Mouse (Mus musculus) heart, embryonic 12.5 days (tissue): ENCODE results near the gene Kcnj5. TPM values are rescaled to one million over a fixed set of nuclear protein-coding genes. Genes with fewer than 3 reads are reported as not detected.

ENCODE experiments used
- ATAC-seq: fragments of 200-750 bp; cut with Nextera tagmentation; 2 replicates; pipeline ENCODE4 v1.8.0; 2017; ENCODE audit warnings: moderate TSS enrichment, moderate library complexity; ENCODE audit not compliant: insufficient number of reproducible peaks, low FRiP score
- H3K27ac ChIP-seq: fragments of 300-500 bp; sonication (generic); 2 replicates; pipeline ENCODE4 v1.5.1; 2016; ENCODE audit warnings: mild to moderate bottlenecking, moderate library complexity; ENCODE audit not compliant: poor library complexity, severe bottlenecking
- H3K27me3 ChIP-seq: fragments of 300-500 bp; sonication (generic); replicated peaks from 2 replicates; pipeline ENCODE4 v1.6.1; 2016; ENCODE audit warnings: mild to moderate bottlenecking, moderate library complexity
- H3K36me3 ChIP-seq: fragments of 300-500 bp; sonication (generic); 2 replicates; pipeline ENCODE4 v1.6.1; 2016; ENCODE audit warnings: mild to moderate bottlenecking, moderate library complexity
- H3K4me1 ChIP-seq: fragments of 300-500 bp; sonication (generic); replicated peaks from 2 replicates; pipeline ENCODE4 v1.6.1; 2016; ENCODE audit warnings: mild to moderate bottlenecking
- H3K4me2 ChIP-seq: fragments of 300-500 bp; sonication (generic); 2 replicates; pipeline ENCODE4 v1.6.1; 2016; ENCODE audit warnings: mild to moderate bottlenecking, moderate library complexity
- H3K4me3 ChIP-seq: fragments of 300-500 bp; sonication (generic); 2 replicates; pipeline ENCODE4 v1.5.1; 2016; ENCODE audit warnings: mild to moderate bottlenecking
- H3K9ac ChIP-seq: fragments of 300-500 bp; sonication (generic); 2 replicates; pipeline ENCODE4 v1.6.1; 2016; ENCODE audit warnings: mild to moderate bottlenecking, moderate library complexity
- H3K9me3 ChIP-seq: fragments of 300-500 bp; sonication (generic); replicated peaks from 2 replicates; pipeline ENCODE4 v1.6.1; 2016; ENCODE audit warnings: mild to moderate bottlenecking, moderate library complexity
- WGBS: fragments of 180-500 bp; shearing (Covaris S2); methylation state at CpG from one replicate; pipeline ENCODE4 v1.1.7; 2016; 5-methylcytosine and 5-hydroxymethylcytosine counted together
- polyA plus RNA-seq: library from polyadenylated mRNA; unstranded; fragments of >200 nt; fragmentation: Nextera tagmentation; extraction: Ambion mirVana; gene quantifications from 2 replicates; pipeline ENCODE4 v1.2.1, GENCODE M21; 2016

Gene Kcnj5
- 24.8 and 29.4 TPM in 2 replicates for polyA plus RNA-seq

DNA sequence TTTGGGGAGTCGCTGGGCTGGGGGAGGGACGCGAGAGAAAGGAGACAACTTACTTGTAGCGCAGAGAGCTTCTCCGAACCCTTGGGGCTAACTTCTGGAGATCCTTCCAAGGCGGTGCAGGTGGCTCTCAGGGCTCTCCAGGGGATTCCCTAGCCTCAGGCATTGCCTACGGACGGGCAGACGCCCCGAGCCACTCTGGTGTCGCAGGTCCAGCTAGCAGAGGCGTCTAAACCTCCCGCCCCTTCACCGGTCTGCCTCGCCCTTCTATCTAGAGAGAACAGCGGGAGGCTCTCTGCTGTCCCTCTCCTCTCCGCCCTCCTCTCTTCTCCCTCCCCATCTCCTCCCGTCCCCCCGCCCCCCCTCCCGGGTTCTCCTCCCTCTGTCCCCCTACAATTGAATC is at the start of gene Kcnj5:
Gene Kcnj5 (minus strand): TSS at position 300 of the 400 bp plus-strand sequence.
- H3K27me3 ChIP-seq = peaks cover 24% of the 10 kb centered on the region
- peak within 1 kb of the TSS; percentile 65 for H3K4me3 ChIP-seq

GRCm38 (mm10) chr9:32392716-32393115 is 48.6 kb upstream of the Kcnj5 start:
- Histone ChIP-seq H3K4me2 (no peak overlapping the region), H3K27ac (no peak overlapping the region), H3K4me1 (peaks cover 9% of the 10 kb centered on the region), H3K9me3 (no peaks in the 10 kb centered on the region), H3K4me3 (no peak overlapping the region), H3K36me3 (no peaks in the 10 kb centered on the region), H3K9ac (no peak overlapping the region), H3K27me3 (no peaks in the 10 kb centered on the region)
- 74% methylated on average over 6 of the region's 6 CpGs for WGBS
- no peak for ATAC-seq

More for the DNA sequence above, at the start of gene Kcnj5:
- peaks cover 35% of the 10 kb centered on the region for H3K4me1 ChIP-seq
- H3K9ac ChIP-seq = peak within 1 kb of the TSS; percentile 85
- peak within 1 kb of the TSS; percentile 93 for H3K27ac ChIP-seq
- peak; percentile 80 for ATAC-seq
- H3K9me3 ChIP-seq = no peaks in the 10 kb centered on the region
- peak within 1 kb of the TSS; percentile 78 for H3K4me2 ChIP-seq
- H3K36me3 ChIP-seq = no peaks in the 10 kb centered on the region
- WGBS = 2% methylated on average over 19 of the region's 20 CpGs

- Histone ChIP-seq H3K4me3 (no peak overlapping the region), H3K36me3 (no peaks in the 10 kb centered on the region), H3K4me1 (peaks cover 9% of the 10 kb centered on the region), H3K9ac (no peak overlapping the region), H3K27ac (no peak overlapping the region), H3K4me2 (no peak overlapping the region), H3K27me3 (no peaks in the 10 kb centered on the region), H3K9me3 (no peaks in the 10 kb centered on the region)
- WGBS = 57% methylated on average over 9 of the region's 9 CpGs
- no peak for ATAC-seq
Measured at GRCm38 (mm10) chr9:32391701-32392100, 47.6 kb upstream of the Kcnj5 start.

GRCm38 (mm10) chr9:32391092-32391491 is 46.9 kb upstream of the Kcnj5 start:
- Histone ChIP-seq H3K36me3 (no peaks in the 10 kb centered on the region), H3K27me3 (no peaks in the 10 kb centered on the region), H3K9me3 (no peaks in the 10 kb centered on the region), H3K4me3 (no peak overlapping the region), H3K9ac (no peak overlapping the region), H3K4me2 (no peak overlapping the region), H3K27ac (no peak overlapping the region), H3K4me1 (peaks cover 9% of the 10 kb centered on the region)
- WGBS = 79% methylated on average over 5 of the region's 5 CpGs
- ATAC-seq = no peak

DNA sequence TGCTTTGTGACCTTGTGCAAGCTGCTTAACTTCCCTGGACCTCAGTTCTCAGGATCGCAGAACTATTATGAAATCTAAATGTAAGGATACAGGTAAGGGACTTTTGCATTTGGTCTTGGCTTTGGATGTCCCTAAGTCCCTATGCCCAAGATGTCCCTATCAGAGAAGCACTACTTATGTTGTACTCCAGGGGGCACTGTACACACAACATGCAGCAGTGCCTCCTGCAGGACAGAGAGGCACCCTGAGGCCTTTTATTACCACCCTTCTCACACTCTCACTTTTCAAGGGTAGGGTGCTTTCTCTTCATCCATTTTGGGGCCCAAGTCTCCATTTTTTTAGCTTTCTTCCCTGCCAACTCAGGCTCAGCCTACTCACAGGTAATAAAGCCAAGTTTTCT is 44.0 kb upstream of the Kcnj5 start:
- no peak for ATAC-seq
- Histone ChIP-seq H3K9me3 (no peaks in the 10 kb centered on the region), H3K27ac (no peak overlapping the region), H3K4me3 (no peak overlapping the region), H3K9ac (no peak overlapping the region), H3K27me3 (peaks cover 9% of the 10 kb centered on the region; the same call in 1 of the 2 replicates), H3K4me2 (no peak overlapping the region), H3K4me1 (peaks cover 9% of the 10 kb centered on the region), H3K36me3 (no peaks in the 10 kb centered on the region)
- 88% methylated on average over 1 of the region's 1 CpGs for WGBS

GRCm38 (mm10) chr9:32384906-32385305 is 40.8 kb upstream of the Kcnj5 start:
- peaks cover 9% of the 10 kb centered on the region for H3K4me1 ChIP-seq
- no peaks in the 10 kb centered on the region for H3K36me3 ChIP-seq
- H3K4me2 ChIP-seq = no peak overlapping the region
- no peak for ATAC-seq
- WGBS = 75% methylated on average over 4 of the region's 4 CpGs
- H3K9ac ChIP-seq = no peak overlapping the region
- H3K27me3 ChIP-seq = peaks cover 9% of the 10 kb centered on the region; the same call in 1 of the 2 replicates
- H3K4me3 ChIP-seq = no peak overlapping the region
- no peak overlapping the region for H3K27ac ChIP-seq
- H3K9me3 ChIP-seq = no peaks in the 10 kb centered on the region

- WGBS = 75% methylated on average over 5 of the region's 5 CpGs
- Histone ChIP-seq H3K27ac (no peak overlapping the region), H3K36me3 (no peaks in the 10 kb centered on the region), H3K4me2 (no peak overlapping the region), H3K27me3 (no peaks in the 10 kb centered on the region; the same call in 1 of the 2 replicates), H3K4me1 (no peaks in the 10 kb centered on the region), H3K9me3 (no peaks in the 10 kb centered on the region), H3K4me3 (no peak overlapping the region), H3K9ac (no peak overlapping the region)
- no peak for ATAC-seq
Measured at GRCm38 (mm10) chr9:32376863-32377590, 32.9 kb upstream of the Kcnj5 start.

DNA sequence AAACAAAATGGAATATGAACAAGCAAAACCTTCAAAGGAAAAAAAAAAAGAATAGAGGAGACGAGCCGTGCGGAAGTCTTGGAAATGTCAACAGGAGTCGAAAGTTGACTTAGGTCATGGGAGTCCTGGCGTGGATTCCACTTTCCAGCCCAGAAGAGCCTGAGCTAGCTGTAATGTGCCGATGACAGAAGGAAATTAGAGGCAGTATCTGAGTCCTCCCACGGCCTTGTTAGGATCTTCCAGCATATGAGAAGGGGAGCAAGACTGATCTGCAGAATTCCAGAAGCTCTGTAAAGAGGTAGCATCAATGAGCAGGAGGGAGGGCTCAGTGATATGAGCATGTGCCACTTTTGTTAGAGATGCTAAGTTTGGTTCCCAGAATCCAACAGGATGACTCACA is 31.9 kb upstream of the Kcnj5 start:
- no peak overlapping the region for H3K4me2 ChIP-seq
- no peak overlapping the region for H3K9ac ChIP-seq
- no peak overlapping the region for H3K27ac ChIP-seq
- WGBS = 52% methylated on average over 7 of the region's 7 CpGs
- no peaks in the 10 kb centered on the region; the same call in 1 of the 2 replicates for H3K27me3 ChIP-seq
- ATAC-seq = no peak
- no peaks in the 10 kb centered on the region for H3K9me3 ChIP-seq
- H3K36me3 ChIP-seq = no peaks in the 10 kb centered on the region
- no peaks in the 10 kb centered on the region for H3K4me1 ChIP-seq
- no peak overlapping the region for H3K4me3 ChIP-seq

GRCm38 (mm10) chr9:32373656-32374055 is 29.5 kb upstream of the Kcnj5 start:
- H3K9ac ChIP-seq = no peak overlapping the region
- H3K36me3 ChIP-seq = no peaks in the 10 kb centered on the region
- H3K4me2 ChIP-seq = no peak overlapping the region
- no peak overlapping the region for H3K4me3 ChIP-seq
- H3K4me1 ChIP-seq = no peaks in the 10 kb centered on the region
- 92% methylated on average over 6 of the region's 6 CpGs for WGBS
- no peaks in the 10 kb centered on the region for H3K9me3 ChIP-seq
- no peak overlapping the region for H3K27ac ChIP-seq
- ATAC-seq = no peak
- H3K27me3 ChIP-seq = no peaks in the 10 kb centered on the region; the same call in 1 of the 2 replicates

DNA sequence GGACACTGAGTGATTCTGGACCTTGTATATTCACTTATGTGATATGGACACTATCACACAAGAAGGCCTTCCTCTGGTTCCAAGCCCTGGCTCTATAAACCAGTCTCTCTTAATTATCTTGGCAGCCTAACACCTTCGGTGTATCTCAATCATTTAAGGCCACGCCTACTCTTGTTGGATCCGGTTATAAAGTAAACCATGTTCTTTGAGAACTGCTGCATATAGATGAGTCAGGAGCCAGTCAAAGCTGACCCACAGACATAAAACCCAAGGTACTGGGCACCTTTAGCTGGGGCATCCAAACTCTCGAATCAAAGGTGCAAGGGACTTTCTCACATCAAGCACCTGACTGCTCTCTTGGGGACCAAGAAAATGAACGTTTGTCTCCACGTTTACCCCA is 28.1 kb upstream of the Kcnj5 start, which contains the start of gene Kcnj1:
Gene Kcnj1 (plus strand): TSS at position 292 of the 400 bp plus-strand sequence.
- H3K36me3 ChIP-seq = no peaks in the 10 kb centered on the region

GRCm38 (mm10) chr9:32369388-32369787 is 25.2 kb upstream of the Kcnj5 start:
- H3K27ac ChIP-seq = no peak overlapping the region
- no peak overlapping the region for H3K9ac ChIP-seq
- no peak overlapping the region for H3K4me2 ChIP-seq
- no peak for ATAC-seq
- H3K4me1 ChIP-seq = no peaks in the 10 kb centered on the region
- 0 out of 2 replicates have a peak, but pooled peaks cover 2% of the 10 kb centered on the region for H3K9me3 ChIP-seq
- H3K4me3 ChIP-seq = no peak overlapping the region
- 61% methylated on average over 6 of the region's 6 CpGs for WGBS
- H3K27me3 ChIP-seq = no peaks in the 10 kb centered on the region
- no peaks in the 10 kb centered on the region for H3K36me3 ChIP-seq

More for the DNA sequence above, 28.1 kb upstream of the Kcnj5 start, which contains the start of gene Kcnj1:
- Histone ChIP-seq H3K27ac (no peak within 1 kb of the TSS), H3K4me3 (no peak within 1 kb of the TSS), H3K27me3 (no peaks in the 10 kb centered on the region; the same call in 1 of the 2 replicates), H3K4me1 (no peaks in the 10 kb centered on the region), H3K9me3 (no peaks in the 10 kb centered on the region), H3K4me2 (no peak within 1 kb of the TSS), H3K9ac (no peak within 1 kb of the TSS)
- no peak for ATAC-seq
- 79% methylated on average over 6 of the region's 6 CpGs for WGBS
